Mouse (Mus musculus) small intestine, adult 2 months (tissue): ENCODE results near the gene Dxo.

ENCODE experiments used
- CTCF ChIP-seq: fragments of 200-500 bp; IDR thresholded peaks from 2 replicates; pipeline ENCODE4 v1.5.1; 2012; ENCODE audit warnings: low read depth, mild to moderate bottlenecking, control low read depth, inconsistent platforms, low read length, moderate library complexity, mixed read lengths; ENCODE audit not compliant: insufficient replicate concordance, insufficient read length; ENCODE audit errors: extremely low read depth
- POLR2A ChIP-seq: fragments of 200-500 bp; IDR thresholded peaks from 2 replicates; pipeline ENCODE4 v1.6.1; 2012; ENCODE audit warnings: low read depth, mild to moderate bottlenecking, control low read depth, inconsistent platforms, low read length, moderate library complexity

DNA sequence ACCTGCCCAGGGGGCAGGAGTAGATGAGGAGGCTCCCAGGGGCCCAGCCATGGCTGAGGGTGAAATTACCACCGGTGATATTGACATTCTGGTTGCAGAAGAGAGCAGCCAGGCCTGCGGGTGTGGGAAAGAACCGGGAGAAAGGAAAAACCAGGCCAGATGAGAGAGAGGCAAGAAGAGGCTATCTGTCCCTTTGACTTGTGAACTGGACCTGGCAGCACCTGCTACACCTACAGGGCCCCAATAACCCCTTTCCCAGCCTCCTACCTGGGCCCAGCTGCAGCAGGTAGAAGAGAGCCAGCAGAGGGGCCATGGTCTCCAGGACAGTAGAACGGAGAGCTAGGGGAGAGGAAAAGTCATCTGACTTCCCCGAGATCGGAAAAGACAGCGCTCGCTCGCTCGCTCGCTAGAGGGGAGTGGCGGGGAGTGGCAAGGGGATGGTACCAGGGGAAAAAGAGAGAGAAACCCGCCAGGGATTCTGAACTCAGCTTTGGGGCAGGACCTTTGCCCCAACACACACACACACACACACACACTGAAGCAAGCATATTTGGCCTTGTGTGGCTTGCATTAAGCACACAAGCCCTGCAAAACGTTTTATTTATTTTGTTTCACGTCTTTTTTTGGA lies 45.0 kb downstream of the Dxo start, which contains the start of gene Gm20547:
- TF ChIP-seq CTCF, result no peak
- no peak for TF ChIP-seq POLR2A
